Mouse (Mus musculus) ovary, postnatal 10 days (tissue): Measurements from ENCODE around the gene Olfr71.

ENCODE experiments used
- DNase-seq: peaks from one replicate; pipeline ENCODE4 v3.0.0; 2022; ENCODE audit warnings: low spot score

The Olfr71 gene

DNA sequence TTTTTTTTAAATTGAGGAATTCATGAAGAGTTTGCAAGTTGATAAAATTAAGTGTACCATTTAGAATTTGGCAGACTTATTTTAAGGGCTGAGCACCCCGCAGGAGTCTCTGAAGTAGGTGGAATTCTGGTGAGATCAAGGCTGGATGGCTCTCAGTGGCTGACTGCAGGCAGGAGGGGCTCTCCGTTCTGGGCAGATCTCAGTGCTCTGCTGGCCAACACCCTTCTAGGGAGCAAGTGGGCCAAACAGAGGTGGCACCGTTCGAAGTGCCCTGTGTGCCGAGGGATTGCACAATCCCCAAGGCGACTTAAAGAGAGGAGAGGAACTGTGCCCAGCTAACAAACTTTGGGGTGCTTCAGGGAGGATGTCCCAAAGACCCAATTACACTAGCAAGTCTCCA is at the start of gene Olfr71:
TSS of gene Olfr71 (minus strand) at position 387 of the 400 bp plus-strand sequence.
- no peak for DNase-seq

DNA sequence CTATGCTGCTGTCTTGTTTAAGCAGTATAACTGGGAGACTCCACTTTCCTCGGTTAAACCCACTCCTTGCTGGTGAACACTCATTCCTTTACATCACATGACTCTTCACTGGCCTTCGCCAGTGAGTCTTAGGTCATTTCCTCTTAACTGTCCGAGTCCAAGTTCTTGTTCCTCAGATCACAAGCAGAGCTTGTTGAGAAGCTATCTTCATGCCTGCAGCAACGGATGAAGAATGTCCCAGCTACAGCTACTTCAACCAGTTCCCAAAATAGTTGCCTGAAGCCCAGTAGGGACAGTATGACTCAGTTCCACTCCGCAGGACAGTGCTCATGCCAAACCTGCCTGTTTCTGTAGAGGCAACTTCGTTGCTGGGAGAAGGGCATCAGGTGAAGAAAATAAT is 47.2 kb upstream of the Olfr71 start:
- DNase-seq: no peak

DNA sequence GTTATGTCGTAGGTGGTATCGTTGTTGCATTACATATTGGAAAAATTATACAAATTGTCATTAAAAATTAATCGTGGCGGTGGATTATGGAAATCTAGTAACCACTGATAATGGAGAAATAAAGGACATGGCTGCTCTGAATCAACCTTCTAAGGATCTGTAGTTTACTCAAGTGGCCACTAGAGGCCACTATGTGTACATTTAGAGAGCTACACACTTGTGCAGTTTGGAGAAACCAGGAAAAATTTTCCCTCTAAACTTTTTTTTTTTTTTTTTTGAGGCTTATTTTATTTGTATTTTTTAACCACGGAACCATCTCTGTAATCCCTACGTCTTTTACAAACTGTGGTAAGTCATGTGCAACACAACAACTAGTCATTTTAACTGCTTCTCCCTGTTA is 35.1 kb upstream of the Olfr71 start:
- DNase-seq: no peak

DNA sequence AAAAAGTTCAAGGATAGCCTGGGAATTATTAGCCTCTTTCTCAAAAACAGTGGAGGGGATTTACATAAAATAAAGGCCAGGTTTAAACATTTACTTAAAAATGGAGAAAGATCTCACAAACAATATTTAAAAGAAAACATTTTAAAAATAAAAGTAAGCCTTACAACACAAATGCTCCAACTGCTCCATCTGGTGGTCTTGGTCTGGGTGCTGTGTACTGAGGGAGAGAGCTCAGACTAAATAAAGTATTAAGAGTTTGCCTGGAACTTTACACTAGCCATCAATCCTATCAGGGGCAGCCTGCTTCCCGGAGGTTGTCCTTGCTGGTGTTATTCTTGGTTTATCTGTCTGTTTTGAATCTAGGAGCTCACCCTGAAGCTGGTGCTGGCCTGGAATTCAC is 33.0 kb upstream of the Olfr71 start:
- DNase-seq: no peak

- DNase-seq: no peak
Observed at GRCm38 (mm10) chr4:43742637-43743036, 32.6 kb upstream of the Olfr71 start.

GRCm38 (mm10) chr4:43741526-43741925 is 31.5 kb upstream of the Olfr71 start:
- no peak for DNase-seq

DNA sequence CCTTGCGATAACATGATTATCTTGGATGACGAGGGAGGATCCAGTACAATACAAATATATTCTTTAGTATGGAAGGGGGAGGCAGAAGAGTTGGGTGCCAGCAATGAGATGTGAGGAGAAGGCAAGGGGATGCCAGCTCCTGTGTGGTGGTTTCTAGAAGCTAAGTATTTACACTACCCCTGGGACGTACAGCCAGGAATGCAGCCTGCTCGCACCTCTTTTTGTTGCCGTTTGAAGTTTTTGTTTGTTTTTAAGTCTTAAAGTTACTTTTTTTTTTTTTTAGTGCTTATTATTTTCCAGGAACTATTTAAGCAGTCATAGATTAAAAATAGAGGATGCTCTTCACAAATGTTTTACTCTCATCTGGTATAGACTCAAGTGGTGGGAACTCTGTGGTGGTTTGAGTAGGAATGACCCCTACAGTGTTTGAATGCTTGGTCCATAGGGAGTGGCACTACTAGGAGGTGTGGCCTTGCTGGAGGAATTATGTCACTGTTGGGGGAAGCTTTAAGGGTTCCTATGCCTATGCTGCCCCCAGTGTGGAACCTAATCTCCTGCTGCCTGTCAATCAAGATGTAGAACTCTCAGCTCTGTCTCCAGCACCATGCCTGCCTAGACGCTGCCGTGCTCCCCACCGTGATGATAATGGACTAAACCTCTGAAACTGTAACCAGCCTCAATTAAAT is 29.1 kb upstream of the Olfr71 start:
- DNase-seq: no peak

DNA sequence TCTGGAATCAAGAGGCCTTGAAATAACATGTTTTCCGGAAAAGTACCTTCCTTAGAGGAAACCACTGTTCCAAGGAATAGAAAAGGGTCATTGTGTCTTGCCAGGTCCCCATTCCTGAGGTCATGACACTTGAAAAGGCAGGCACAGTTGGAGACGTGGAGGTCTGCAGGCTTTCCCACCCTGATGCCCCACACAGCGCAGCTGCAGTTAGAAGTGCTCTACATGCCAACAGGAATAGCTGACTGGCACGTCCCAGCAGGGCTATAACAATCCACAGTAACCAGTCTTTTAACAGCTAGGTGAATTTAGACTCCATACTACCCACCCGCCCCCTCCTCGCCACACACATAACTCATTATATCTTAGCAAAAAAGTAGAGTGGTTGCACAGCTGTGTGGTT is 27.1 kb upstream of the Olfr71 start:
- no peak for DNase-seq

GRCm38 (mm10) chr4:43733186-43733585 is 23.1 kb upstream of the Olfr71 start:
- DNase-seq: no peak

- DNase-seq: no peak
Observed at GRCm38 (mm10) chr4:43732171-43732570, 22.1 kb upstream of the Olfr71 start.

DNA sequence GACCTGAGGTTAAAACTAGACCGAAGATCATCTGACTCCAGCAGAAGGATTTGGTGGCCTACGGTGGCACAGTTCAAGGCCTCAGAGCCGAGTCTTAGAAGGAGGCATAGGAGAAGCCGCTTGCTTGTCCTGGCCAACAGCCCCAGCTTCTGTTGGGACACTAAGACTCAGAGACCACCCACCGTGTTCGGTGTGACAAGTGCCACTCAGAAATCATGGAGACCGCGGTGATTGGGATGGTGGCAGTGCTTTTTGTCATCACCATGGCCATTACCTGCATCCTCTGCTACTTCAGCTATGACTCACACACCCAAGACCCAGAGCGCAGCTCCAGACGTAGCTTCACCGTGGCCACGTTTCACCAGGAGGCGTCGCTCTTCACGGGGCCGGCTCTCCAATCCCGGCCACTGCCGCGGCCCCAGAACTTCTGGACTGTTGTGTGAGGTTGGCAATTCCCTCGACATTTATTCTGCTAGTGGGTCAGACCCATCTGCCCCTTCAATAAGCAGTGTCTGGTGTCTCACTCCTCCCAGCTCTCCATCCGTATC is 20.8 kb upstream of the Olfr71 start:
- DNase-seq: no peak

DNA sequence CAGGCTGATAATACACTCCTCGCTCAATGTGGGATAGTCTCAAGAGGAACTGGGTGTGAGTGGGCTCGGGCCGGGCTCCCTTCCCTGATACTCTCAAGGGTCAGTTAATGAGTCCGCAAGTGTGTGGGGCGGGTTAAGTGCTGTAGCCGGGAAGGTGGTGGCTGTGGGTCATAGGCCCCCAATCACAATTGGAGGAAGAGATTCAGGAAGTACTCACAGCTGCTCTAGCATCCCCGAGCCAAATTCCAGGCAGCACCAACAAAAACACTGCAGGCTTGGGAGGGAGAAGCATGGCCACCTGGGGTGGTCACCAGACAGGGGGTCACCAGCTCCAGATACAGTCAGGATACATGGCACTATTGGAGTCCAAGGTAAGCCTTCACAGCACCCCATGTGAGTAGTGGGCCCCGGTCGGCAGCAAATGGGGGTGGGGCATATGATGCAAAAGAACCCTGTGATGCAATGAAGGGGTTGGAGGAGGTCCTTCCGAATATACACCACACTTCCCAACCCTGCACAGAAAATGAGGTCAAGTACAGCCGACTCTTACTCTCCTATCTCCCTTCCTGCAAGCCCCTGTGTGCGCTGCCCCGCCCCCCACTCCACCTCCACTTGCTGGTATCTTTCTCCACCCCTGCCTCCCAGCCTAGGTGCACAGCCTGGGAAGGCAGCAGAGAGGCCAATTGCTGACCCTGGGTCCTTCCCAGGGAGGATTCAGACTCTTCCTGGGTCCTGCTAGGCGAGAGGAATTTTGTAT is 19.9 kb upstream of the Olfr71 start, which contains the start of gene Spaar:
TSS of gene Spaar (plus strand) at position 241 of the 757 bp plus-strand sequence.
- DNase-seq: no peak

DNA sequence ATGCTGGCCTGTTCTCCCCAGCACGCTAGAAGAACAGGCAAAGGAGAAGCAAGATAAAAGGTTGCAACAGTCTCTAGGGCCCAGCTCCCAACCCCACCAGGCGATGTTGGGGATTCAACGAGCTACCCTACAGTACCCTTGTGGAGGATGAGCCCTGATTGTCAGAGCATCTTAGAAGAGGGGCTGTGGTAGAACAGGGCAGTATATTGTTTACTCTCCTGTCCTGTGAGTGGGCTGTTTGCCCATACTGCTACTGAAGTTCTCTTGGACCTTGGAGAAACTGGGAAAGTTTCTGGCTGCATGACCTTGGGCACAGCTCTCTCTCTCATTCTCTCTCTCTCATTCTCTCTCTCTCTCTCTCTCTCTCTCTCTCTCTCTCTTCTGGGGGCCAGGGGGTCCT is 19.1 kb upstream of the Olfr71 start:
- DNase-seq: no peak

GRCm38 (mm10) chr4:43728576-43728954 is 18.5 kb upstream of the Olfr71 start:
- no peak for DNase-seq

DNA sequence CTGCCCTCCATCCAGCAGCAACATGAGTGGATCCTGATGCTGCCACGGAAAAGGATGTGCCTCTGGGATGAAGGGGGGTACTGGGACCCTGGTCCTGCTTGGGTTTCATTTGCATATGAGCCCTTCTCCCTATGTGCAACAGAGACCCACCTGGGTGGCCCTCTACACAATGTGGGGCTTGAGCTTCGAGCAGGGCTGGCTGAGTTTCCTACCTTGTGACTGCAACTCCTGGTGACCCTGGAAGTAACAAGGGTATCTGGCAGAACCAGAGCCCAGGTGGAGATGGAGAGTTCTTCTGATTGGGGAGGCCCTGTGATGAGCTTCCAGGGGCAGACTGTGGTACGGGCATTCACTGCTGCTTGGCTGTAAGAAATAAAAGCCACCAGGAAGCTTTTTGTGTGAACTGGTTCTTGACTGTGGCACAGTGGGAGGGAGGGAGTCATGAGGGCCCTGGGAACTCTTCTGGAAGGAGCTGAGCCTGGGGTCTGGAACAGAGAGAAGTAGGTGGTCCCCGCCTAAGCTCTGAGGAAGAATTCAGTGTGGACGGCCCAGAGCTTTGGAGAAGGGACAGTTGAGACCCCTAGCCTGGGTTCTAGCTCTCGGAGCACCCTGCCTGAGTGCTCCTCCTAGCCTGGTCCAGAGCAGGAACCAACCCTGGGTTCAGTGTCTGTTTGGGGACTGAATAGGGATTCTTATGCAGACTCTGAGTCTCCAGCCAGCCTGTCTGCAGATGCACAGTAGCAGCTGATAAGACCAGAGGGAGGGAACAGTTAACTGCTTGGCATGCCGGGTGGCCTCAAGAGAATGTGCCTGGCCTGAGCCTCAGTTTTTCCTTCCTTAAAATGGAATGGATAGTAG is 17.9 kb upstream of the Olfr71 start:
- DNase-seq: no peak

- DNase-seq: no peak
Observed at GRCm38 (mm10) chr4:43726995-43727394, 16.9 kb upstream of the Olfr71 start, which contains the start of gene Hrct1. Gene Hrct1, plus strand, starts transcription at chr4:43727188.

- no peak for DNase-seq
Observed at GRCm38 (mm10) chr4:43726228-43726993, 16.4 kb upstream of the Olfr71 start.

- DNase-seq: no peak
Observed at GRCm38 (mm10) chr4:43724764-43725163, 14.7 kb upstream of the Olfr71 start.

- no peak for DNase-seq
Observed at GRCm38 (mm10) chr4:43722191-43722590, 12.1 kb upstream of the Olfr71 start.

GRCm38 (mm10) chr4:43720491-43721228 is 10.6 kb upstream of the Olfr71 start:
- DNase-seq: no peak
